Mouse (Mus musculus) liver, embryonic 16.5 days (tissue): Measurements from ENCODE around the gene Stk11ip. TPM values are rescaled to one million over a fixed set of nuclear protein-coding genes. Genes with fewer than 3 reads are reported as not detected.

ENCODE experiments used
- polyA plus RNA-seq: library from polyadenylated mRNA; unstranded; fragments of >200 nt; fragmentation: Nextera tagmentation; extraction: Ambion mirVana; gene quantifications from 2 replicates; pipeline ENCODE4 v1.2.1, GENCODE M21; 2015

The Stk11ip gene
- polyA plus RNA-seq, 1 experiment from 2014 or later, result 5.7 TPM

Other genes with a start within 250 kb of the Stk11ip start
- 0.15 TPM in 1 of 2 replicates, not detected in the other for gene Resp18, start 243.1 kb upstream of the Stk11ip start, polyA plus RNA-seq
- gene Dnpep, start 203.5 kb upstream of the Stk11ip start, polyA plus RNA-seq, result 52.4 and 52.7 TPM in 2 replicates
- 7.2 and 13.9 TPM in 2 replicates for gene Des, start 161.2 kb upstream of the Stk11ip start, polyA plus RNA-seq
- gene Speg, start 146.2 kb upstream of the Stk11ip start, polyA plus RNA-seq, result 7.6 and 8.0 TPM in 2 replicates
- 32.5 and 35.7 TPM in 2 replicates for gene Gmppa, start 85.6 kb upstream of the Stk11ip start, polyA plus RNA-seq
- 0.06 TPM in 1 of 2 replicates, not detected in the other for gene Asic4, start 71.1 kb upstream of the Stk11ip start, polyA plus RNA-seq
- gene Chpf, start 42.2 kb upstream of the Stk11ip start, polyA plus RNA-seq, result 2.6 and 3.1 TPM in 2 replicates
- gene Tmem198, start 42.0 kb upstream of the Stk11ip start, polyA plus RNA-seq, result 0.06 and 0.07 TPM in 2 replicates
- gene Obsl1, start 15.1 kb upstream of the Stk11ip start, polyA plus RNA-seq, result 4.0 and 6.3 TPM in 2 replicates
- gene Inha, start 14.5 kb upstream of the Stk11ip start, polyA plus RNA-seq, result 0.63 and 0.90 TPM in 2 replicates
- 0.71 and 1.1 TPM in 2 replicates for gene Slc4a3, start 24.7 kb downstream of the Stk11ip start, polyA plus RNA-seq